Mouse (Mus musculus): ENCODE measurements around the gene Grin2a. TPM values are rescaled to one million over a fixed set of nuclear protein-coding genes. Genes with fewer than 3 reads are reported as not detected.

The Grin2a gene
- total RNA-seq, 2 experiments from 2014 or later: not detected

- no peak for ATAC-seq (replicated peaks; ENCODE audit: low FRiP score, low TSS enrichment, poor library complexity, severe bottlenecking)
Measured at GRCm38 (mm10) chr16:9895581-9895980, 99.8 kb downstream of the Grin2a start.

GRCm38 (mm10) chr16:9886155-9886554 is 109.2 kb downstream of the Grin2a start:
- no peak for ATAC-seq (replicated peaks; ENCODE audit: low FRiP score, low TSS enrichment, poor library complexity, severe bottlenecking)

DNA sequence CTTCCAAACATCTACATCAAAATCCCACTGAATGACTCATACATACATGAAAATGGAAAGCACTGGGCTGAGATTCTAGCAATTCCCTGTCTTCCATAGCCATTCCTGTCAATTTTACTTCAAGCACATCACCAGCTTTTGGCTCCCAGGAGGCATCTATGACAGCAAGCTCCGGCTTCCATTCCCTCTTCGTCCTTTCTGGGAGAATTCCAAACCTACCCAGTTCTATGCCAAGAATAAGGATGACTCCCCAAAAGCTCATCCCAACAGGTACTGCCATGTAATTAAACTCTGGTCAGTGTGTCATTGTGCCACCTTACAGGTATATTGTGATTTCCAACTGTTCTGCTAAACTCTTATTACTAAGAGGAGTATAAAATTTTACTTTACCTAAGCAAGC is 111.2 kb downstream of the Grin2a start:
- ATAC-seq (replicated peaks; ENCODE audit: low FRiP score, low TSS enrichment, poor library complexity, severe bottlenecking): no peak

DNA sequence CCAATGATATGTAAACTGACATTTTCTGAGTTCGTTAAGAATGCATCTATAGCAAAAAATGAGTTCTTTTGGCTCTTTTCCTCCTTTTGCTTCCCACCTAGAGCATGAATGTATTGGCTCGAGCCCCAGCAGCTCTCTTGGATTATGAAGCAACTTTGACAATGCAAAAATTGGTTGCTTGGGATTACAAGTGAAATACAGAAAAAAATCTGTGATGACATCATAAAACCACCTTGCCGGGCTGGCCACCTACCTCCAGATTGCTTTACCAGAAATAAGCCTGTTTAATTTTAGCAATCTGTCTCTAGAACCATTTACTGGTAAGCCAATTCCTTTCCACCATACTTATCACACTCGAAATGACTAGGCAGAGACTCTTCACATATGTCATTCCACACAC is 112.9 kb downstream of the Grin2a start:
- no peak for ATAC-seq (replicated peaks; ENCODE audit: low FRiP score, low TSS enrichment, poor library complexity, severe bottlenecking)

- ATAC-seq (replicated peaks; ENCODE audit: low FRiP score, low TSS enrichment, poor library complexity, severe bottlenecking): no peak
Measured at GRCm38 (mm10) chr16:9873001-9873400, 122.4 kb downstream of the Grin2a start.

GRCm38 (mm10) chr16:9865710-9866109 is 129.7 kb downstream of the Grin2a start:
- no peak for ATAC-seq (replicated peaks; ENCODE audit: low FRiP score, low TSS enrichment, poor library complexity, severe bottlenecking)

- no peak for ATAC-seq (replicated peaks; ENCODE audit: low FRiP score, low TSS enrichment, poor library complexity, severe bottlenecking)
Measured at GRCm38 (mm10) chr16:9865039-9865438, 130.3 kb downstream of the Grin2a start.

GRCm38 (mm10) chr16:9857758-9858157 is 137.6 kb downstream of the Grin2a start:
- ATAC-seq (replicated peaks; ENCODE audit: low FRiP score, low TSS enrichment, poor library complexity, severe bottlenecking): no peak

DNA sequence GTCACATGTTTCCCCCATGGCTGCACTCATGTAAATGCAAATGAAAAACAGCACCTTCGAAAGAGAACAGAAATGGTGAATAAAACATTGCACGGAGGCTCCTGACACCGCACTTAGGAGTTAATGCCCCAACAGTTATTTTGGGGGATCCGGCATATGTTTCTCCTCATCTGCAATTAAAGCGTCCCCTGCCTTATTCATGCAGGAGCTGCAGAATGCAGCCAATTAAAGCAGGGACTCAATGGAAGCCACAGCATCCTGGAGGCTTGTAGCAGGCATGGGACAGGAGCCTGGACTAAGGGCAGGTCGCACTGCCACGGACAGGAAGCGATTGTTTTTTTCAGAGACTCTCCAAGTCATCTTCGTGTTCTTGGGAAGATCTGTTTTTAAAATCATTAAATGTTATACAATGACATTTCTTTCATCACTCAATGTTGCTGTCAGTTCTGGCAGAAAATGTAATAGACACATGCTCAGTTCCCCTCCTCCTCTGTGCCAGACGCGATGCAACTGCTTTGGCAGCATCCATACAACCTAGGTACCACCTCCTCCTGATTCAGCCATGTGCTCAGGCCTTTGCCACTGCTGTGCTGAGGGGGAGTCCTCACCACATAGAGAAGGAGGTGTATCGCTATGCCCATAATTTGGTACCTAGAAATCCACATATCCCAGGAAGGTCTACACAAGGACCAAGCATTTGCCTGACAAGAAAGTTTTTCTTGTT is 143.9 kb downstream of the Grin2a start:
- no peak for ATAC-seq (replicated peaks; ENCODE audit: low FRiP score, low TSS enrichment, poor library complexity, severe bottlenecking)

DNA sequence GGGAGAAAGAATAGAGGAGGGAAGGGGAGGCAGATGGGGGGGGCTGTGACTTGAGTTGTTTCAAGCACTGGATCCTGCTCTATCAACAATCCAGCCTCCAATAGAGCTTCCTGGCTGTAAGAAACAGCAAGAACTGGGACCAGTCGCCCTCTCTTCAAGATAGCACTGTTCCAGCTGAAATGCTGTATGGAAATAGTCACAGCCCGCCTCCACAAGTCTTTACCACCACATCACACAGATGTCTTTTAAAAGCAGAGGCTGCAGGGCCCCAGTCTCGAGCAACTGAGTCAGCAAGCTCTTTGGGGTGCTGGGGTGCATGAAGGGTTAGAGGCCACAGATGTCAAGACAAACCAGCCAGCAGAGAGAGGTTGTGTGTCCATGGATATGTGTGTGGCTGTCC is 153.9 kb downstream of the Grin2a start:
- ATAC-seq (replicated peaks; ENCODE audit: low FRiP score, low TSS enrichment, poor library complexity, severe bottlenecking): no peak

DNA sequence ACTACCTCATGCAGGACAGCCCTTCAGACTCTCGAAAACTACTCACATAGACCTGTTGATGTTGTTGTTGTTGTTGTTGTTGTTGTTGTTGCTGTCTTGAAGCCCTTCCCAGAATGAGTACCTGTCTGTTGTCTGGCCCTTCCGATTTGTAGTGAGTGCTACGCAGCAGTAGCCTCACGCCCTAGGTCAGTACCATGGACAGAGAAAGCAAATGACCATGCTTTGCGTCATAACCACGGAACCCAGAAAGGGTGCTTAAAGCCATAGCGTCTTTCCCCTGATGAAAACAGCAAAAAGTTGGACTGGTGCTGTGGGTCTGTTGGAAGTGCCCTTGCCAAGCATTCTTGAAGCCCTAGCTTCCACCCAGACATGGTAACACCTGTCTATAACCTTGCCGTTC is 158.8 kb downstream of the Grin2a start:
- ATAC-seq (replicated peaks; ENCODE audit: low FRiP score, low TSS enrichment, poor library complexity, severe bottlenecking): no peak

DNA sequence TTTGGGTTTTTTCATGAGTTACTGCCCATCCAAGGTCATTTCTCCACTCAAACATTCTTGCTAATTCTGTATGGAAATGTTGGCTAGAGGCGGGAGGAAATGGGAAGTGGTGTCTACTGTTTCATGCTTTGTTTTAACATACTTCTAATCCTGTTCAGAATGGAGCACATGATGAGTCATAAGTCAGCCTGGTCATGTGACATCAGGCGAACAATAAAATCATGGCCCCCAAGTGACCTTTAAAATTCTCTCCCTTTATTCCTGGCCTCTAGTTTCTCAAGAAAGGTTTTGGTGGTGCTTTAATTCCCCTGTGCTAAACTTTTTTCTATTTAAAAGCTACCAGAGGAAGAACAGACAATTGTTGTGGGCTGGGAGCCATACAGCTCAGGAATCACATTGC is 161.1 kb downstream of the Grin2a start:
- ATAC-seq (replicated peaks; ENCODE audit: low FRiP score, low TSS enrichment, poor library complexity, severe bottlenecking): no peak

DNA sequence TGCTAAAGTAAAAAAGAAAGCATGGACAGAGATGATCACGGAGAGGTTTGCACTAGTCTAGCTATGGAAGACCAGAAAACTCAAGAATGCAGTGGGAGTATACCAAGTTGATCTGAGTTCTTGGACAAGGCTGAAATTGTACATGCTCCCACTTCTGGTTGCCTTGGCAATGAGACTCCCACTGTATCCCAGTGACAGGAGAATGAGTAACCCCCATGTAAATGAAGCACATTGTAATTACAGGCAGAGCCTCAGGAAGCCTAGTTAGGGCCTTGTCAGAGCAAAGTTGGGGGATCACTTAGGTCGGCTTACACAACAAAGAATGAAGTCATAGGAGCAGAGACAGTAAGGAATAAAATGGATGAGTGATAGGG is 170.3 kb downstream of the Grin2a start:
- ATAC-seq (replicated peaks; ENCODE audit: low FRiP score, low TSS enrichment, poor library complexity, severe bottlenecking): no peak

DNA sequence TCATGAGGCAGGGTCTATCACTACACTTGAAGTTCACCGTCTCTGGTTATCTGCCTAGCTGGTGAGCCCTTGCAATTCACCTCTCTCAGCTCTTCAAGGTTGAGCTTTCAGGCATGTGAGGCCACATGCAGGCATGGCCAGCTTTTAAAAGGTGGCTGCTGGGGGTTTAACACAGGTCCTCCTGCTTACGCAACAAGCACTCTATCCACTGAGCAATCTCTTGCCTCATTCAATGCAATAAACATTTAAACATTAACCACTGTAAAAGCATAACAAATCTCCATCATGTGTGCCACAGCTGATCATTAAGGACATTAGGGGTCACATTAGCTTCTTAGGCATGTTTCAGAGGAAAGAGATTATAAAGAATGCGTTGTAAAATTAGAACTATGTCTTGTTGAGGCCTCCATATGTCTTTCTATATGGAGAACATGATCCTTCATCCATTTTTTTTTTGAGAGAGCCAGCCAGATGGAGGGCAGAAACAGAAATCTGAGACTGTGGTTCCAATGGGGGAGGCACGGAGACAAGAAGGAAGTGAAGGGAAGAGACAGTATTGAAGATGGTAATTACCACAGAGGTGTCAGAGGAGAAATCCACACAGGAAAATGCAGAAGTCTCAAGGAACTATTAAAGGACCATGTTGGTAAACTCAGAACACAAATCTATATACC is 170.8 kb downstream of the Grin2a start:
- no peak for ATAC-seq (replicated peaks; ENCODE audit: low FRiP score, low TSS enrichment, poor library complexity, severe bottlenecking)

GRCm38 (mm10) chr16:9823686-9824085 is 171.7 kb downstream of the Grin2a start:
- no peak for ATAC-seq (replicated peaks; ENCODE audit: low FRiP score, low TSS enrichment, poor library complexity, severe bottlenecking)

- ATAC-seq (replicated peaks; ENCODE audit: low FRiP score, low TSS enrichment, poor library complexity, severe bottlenecking): no peak
Measured at GRCm38 (mm10) chr16:9819508-9819907, 175.9 kb downstream of the Grin2a start.

GRCm38 (mm10) chr16:9801338-9801737 is 194.0 kb downstream of the Grin2a start:
- no peak for ATAC-seq (replicated peaks; ENCODE audit: low FRiP score, low TSS enrichment, poor library complexity, severe bottlenecking)

DNA sequence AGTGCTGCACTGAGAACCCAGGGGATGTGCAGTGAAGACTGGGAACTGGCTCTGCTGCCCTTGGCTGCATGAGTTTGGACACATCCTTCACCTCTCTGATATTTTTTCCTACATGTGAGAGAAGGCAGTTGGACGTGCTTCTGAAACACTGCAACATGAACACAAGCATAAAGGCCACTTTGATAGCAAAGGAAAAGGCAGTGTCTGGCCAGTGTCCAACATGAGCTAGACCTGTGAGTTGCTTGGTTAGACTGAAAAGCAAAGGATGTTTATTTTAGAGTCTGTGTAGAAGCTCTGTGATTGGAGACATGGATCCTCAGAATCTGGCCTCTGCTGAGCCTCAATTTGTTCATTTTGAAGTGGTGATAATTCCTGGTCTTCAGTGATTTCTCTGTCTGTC is 195.1 kb downstream of the Grin2a start:
- no peak for ATAC-seq (replicated peaks; ENCODE audit: low FRiP score, low TSS enrichment, poor library complexity, severe bottlenecking)

- no peak for ATAC-seq (replicated peaks; ENCODE audit: low FRiP score, low TSS enrichment, poor library complexity, severe bottlenecking)
Measured at GRCm38 (mm10) chr16:9792976-9793375, 202.4 kb downstream of the Grin2a start.

- no peak for ATAC-seq (replicated peaks; ENCODE audit: low FRiP score, low TSS enrichment, poor library complexity, severe bottlenecking)
Measured at GRCm38 (mm10) chr16:9786261-9786660, 209.1 kb downstream of the Grin2a start.

DNA sequence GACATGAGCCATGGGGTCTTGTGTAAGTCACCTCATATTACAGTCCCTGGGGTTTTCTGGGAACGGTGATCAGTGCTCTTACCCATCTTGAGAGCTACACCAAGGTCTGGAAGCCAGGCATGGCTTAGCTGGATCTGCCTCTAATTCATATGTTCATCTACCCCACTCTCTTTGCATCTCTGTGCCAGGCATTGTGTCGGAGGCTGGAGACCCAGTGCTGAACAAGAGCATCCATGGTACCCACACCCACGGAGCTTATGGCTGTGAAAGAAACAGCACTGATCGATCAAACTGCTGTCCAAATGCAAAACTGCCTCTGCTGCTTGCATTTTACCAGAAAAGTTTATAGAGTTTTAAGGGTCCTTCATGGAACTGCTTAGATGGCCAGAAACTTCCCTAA is 209.5 kb downstream of the Grin2a start:
- ATAC-seq (replicated peaks; ENCODE audit: low FRiP score, low TSS enrichment, poor library complexity, severe bottlenecking): no peak

All from megakaryocyte-erythroid progenitor cell, adult 5-6 weeks (primary cell).